Mouse (Mus musculus) intestine, embryonic 16.5 days (tissue): Measurements from ENCODE around the gene Olfr821. TPM values are rescaled to one million over a fixed set of nuclear protein-coding genes. Genes with fewer than 3 reads are reported as not detected.

Experiments
- polyA plus RNA-seq: library from polyadenylated mRNA; unstranded; fragments of >200 nt; fragmentation: Nextera tagmentation; extraction: Ambion mirVana; gene quantifications from 2 replicates; pipeline ENCODE4 v1.2.1, GENCODE M21; 2015

Gene Olfr821
- polyA plus RNA-seq, 1 experiment from 2014 or later, result not detected

Other genes starting within 250 kb of the Olfr821 start
- gene Olfr810, start 235.4 kb upstream of the Olfr821 start, polyA plus RNA-seq, result not detected in 2 replicates
- gene Olfr811, start 226.0 kb upstream of the Olfr821 start, polyA plus RNA-seq, result not detected in 2 replicates
- gene Olfr812, start 184.3 kb upstream of the Olfr821 start, polyA plus RNA-seq, result not detected in 2 replicates
- not detected in 2 replicates for gene Olfr813, start 175.0 kb upstream of the Olfr821 start, polyA plus RNA-seq
- gene Olfr814, start 150.5 kb upstream of the Olfr821 start, polyA plus RNA-seq, result not detected in 2 replicates
- gene Olfr815, start 124.5 kb upstream of the Olfr821 start, polyA plus RNA-seq, result not detected in 2 replicates
- not detected in 2 replicates for gene Olfr816, start 114.8 kb upstream of the Olfr821 start, polyA plus RNA-seq
- not detected in 2 replicates for gene Olfr818, start 81.2 kb upstream of the Olfr821 start, polyA plus RNA-seq
- not detected in 2 replicates for gene Olfr819, start 63.1 kb upstream of the Olfr821 start, polyA plus RNA-seq
- not detected in 2 replicates for gene Olfr247, start 54.2 kb upstream of the Olfr821 start, polyA plus RNA-seq
- not detected in 2 replicates for gene Gm10310, start 45.3 kb upstream of the Olfr821 start, polyA plus RNA-seq
- gene Olfr820, start 17.7 kb upstream of the Olfr821 start, polyA plus RNA-seq, result not detected in 2 replicates
- not detected in 2 replicates for gene Olfr822, start 40.9 kb downstream of the Olfr821 start, polyA plus RNA-seq
- not detected in 2 replicates for gene Olfr823, start 85.0 kb downstream of the Olfr821 start, polyA plus RNA-seq
- not detected in 2 replicates for gene Olfr824, start 99.7 kb downstream of the Olfr821 start, polyA plus RNA-seq
- not detected in 2 replicates for gene Olfr825, start 136.4 kb downstream of the Olfr821 start, polyA plus RNA-seq
- gene Olfr826, start 153.8 kb downstream of the Olfr821 start, polyA plus RNA-seq, result not detected in 2 replicates
- gene Olfr827, start 184.1 kb downstream of the Olfr821 start, polyA plus RNA-seq, result not detected in 2 replicates
- gene Neurod4, start 249.9 kb downstream of the Olfr821 start, polyA plus RNA-seq, result 0.07 TPM in 1 of 2 replicates, not detected in the other